Mouse (Mus musculus) liver, postnatal 0 days (tissue): ENCODE data around the gene Sipa1. TPM values are rescaled to one million over a fixed set of nuclear protein-coding genes. Genes with fewer than 3 reads are reported as not detected.

ENCODE experiments used
- ATAC-seq: fragments of 200-750 bp; cut with Nextera tagmentation; 2 replicates; pipeline ENCODE4 v1.8.0; 2017; ENCODE audit warnings: mild to moderate bottlenecking, moderate library complexity
- DNase-seq: peaks from one replicate; pipeline ENCODE4 v3.0.0-alpha.2; 2016
- H3K27ac ChIP-seq: fragments of 300-500 bp; sonication (generic); 2 replicates; pipeline ENCODE4 v1.5.1; 2014; ENCODE audit warnings: antibody characterized with exemption, moderate library complexity, mild to moderate bottlenecking, low read depth
- H3K27me3 ChIP-seq: fragments of 300-500 bp; sonication (generic); 2 replicates; pipeline ENCODE4 v1.6.1; 2014; ENCODE audit warnings: low read length, control low read depth, mixed read lengths; ENCODE audit not compliant: insufficient read depth
- H3K36me3 ChIP-seq: fragments of 300-500 bp; sonication (generic); replicated peaks from 2 replicates; pipeline ENCODE4 v1.6.1; 2014; ENCODE audit warnings: mild to moderate bottlenecking, control low read depth, low read length, moderate library complexity, mixed read lengths; ENCODE audit not compliant: insufficient read depth
- H3K4me1 ChIP-seq: fragments of 300-500 bp; sonication (generic); 2 replicates; pipeline ENCODE4 v1.6.1; 2014; ENCODE audit warnings: antibody characterized with exemption, mild to moderate bottlenecking, control low read depth; ENCODE audit not compliant: insufficient read depth
- H3K4me2 ChIP-seq: fragments of 300-500 bp; sonication (generic); 2 replicates; pipeline ENCODE4 v1.6.1; 2014; ENCODE audit warnings: low read depth, mild to moderate bottlenecking, low read length, moderate library complexity, mixed read lengths
- H3K4me3 ChIP-seq: fragments of 300-500 bp; sonication (generic); 2 replicates; pipeline ENCODE4 v1.5.1; 2014; ENCODE audit warnings: low read depth, low read length
- H3K9ac ChIP-seq: fragments of 300-500 bp; sonication (generic); replicated peaks from 2 replicates; pipeline ENCODE4 v1.6.1; 2014; ENCODE audit warnings: mild to moderate bottlenecking, moderate library complexity
- H3K9me3 ChIP-seq: fragments of 300-500 bp; sonication (generic); 2 replicates; pipeline ENCODE4 v1.6.1; 2016; ENCODE audit warnings: mild to moderate bottlenecking, control low read depth, low read length, mixed read lengths
- CTCF ChIP-seq: sonication (generic); IDR thresholded peaks from 2 replicates; pipeline ENCODE4 v1.5.1; 2016; ENCODE audit warnings: antibody characterized with exemption, low read depth
- EP300 ChIP-seq: IDR thresholded peaks from 2 replicates; pipeline ENCODE4 v1.6.1; 2016; ENCODE audit warnings: antibody characterized with exemption, low read depth, mild to moderate bottlenecking
- WGBS: fragments of 180-500 bp; shearing (Covaris S2); extraction: QIAGEN DNeasy Blood & Tissue Kit; methylation state at CpG from one replicate; pipeline ENCODE4 v1.1.7; 2014; ENCODE audit not compliant: insufficient replicate concordance; 5-methylcytosine and 5-hydroxymethylcytosine counted together
- polyA plus RNA-seq: library from polyadenylated mRNA; unstranded; fragments of >200 nt; fragmentation: Nextera tagmentation; extraction: Ambion mirVana; gene quantifications from 2 replicates; pipeline ENCODE4 v1.2.1, GENCODE M21; 2015

Gene Sipa1
- 14.1 and 15.3 TPM in 2 replicates for polyA plus RNA-seq

GRCm38 (mm10) chr19:5662981-5663913, at the start of gene Sipa1:
Gene Sipa1 (minus strand): TSS chr19:5663707.
- Histone ChIP-seq H3K4me3 (peak within 1 kb of the TSS; percentile 54), H3K27me3 (no peaks in the 10 kb centered on the region), H3K4me1 (peaks cover 40% of the 10 kb centered on the region), H3K9ac (peak within 1 kb of the TSS; percentile 60), H3K4me2 (peak within 1 kb of the TSS; percentile 80), H3K9me3 (no peaks in the 10 kb centered on the region), H3K27ac (peak within 1 kb of the TSS; percentile 84), H3K36me3 (peaks cover 20% of the 10 kb centered on the region)
- ATAC-seq (peak; percentile 87), DNase-seq (peak; percentile 97)
- TF ChIP-seq CTCF = peak; percentile 30
- TF ChIP-seq EP300 = no peak; the same call in 1 of the 2 replicates
- under 1% methylated on average over 32 of the region's 32 CpGs for WGBS

DNA sequence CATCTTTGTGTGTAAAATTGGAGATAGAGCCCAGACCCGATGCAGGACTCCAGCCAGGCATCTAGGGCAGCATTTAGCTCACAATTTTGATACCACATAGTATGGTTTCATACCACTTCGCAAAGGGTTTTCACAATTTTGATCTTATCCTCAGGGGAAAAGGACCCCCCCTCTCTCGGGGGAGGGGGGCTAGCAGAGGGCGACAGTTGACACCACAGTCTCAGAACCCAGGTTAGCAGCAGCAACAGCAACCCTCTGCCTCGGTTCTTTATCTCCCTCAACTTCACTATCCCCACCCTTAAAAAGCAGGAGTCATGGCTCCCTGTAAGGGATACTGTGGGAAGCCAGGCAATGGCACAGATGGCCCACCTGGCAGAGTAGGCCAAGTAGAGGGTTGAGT, 49.7 kb upstream of the Sipa1 start:
- Histone ChIP-seq H3K27me3 (no peaks in the 10 kb centered on the region), H3K4me1 (peaks cover 25% of the 10 kb centered on the region), H3K4me2 (peak overlapping the region; percentile 5; the same call in 1 of the 2 replicates), H3K27ac (0 out of 2 replicates have a peak overlapping the region, but pooled peaks have one; percentile 3), H3K4me3 (no peak overlapping the region), H3K9me3 (no peaks in the 10 kb centered on the region), H3K9ac (peak overlapping the region; percentile 27), H3K36me3 (peaks cover 91% of the 10 kb centered on the region)
- TF ChIP-seq EP300 = no peak
- no peak for TF ChIP-seq CTCF
- 75% methylated on average over 5 of the region's 5 CpGs for WGBS
- ATAC-seq (no peak), DNase-seq (no peak)

- Histone ChIP-seq H3K4me1 (peaks cover 24% of the 10 kb centered on the region), H3K9ac (no peak overlapping the region), H3K27ac (no peak overlapping the region), H3K36me3 (peaks cover 91% of the 10 kb centered on the region), H3K4me3 (no peak overlapping the region), H3K4me2 (no peak overlapping the region), H3K9me3 (no peaks in the 10 kb centered on the region), H3K27me3 (no peaks in the 10 kb centered on the region)
- DNase-seq (peak; percentile 47), ATAC-seq (no peak)
- WGBS = 67% methylated on average over 14 of the region's 14 CpGs
- no peak for TF ChIP-seq EP300
- TF ChIP-seq CTCF = no peak
These were observed 48.5 kb upstream of the Sipa1 start for GRCm38 (mm10) chr19:5711907-5712460.

GRCm38 (mm10) chr19:5711218-5711617, 47.7 kb upstream of the Sipa1 start:
- H3K36me3 ChIP-seq = peaks cover 91% of the 10 kb centered on the region
- H3K27ac ChIP-seq = no peak overlapping the region
- no peaks in the 10 kb centered on the region for H3K9me3 ChIP-seq
- H3K4me1 ChIP-seq = peaks cover 20% of the 10 kb centered on the region
- H3K4me3 ChIP-seq = no peak overlapping the region
- TF ChIP-seq EP300 (no peak), CTCF (peak; percentile 91)
- no peak overlapping the region for H3K4me2 ChIP-seq
- ATAC-seq (no peak), DNase-seq (peak; percentile 72)
- H3K27me3 ChIP-seq = no peaks in the 10 kb centered on the region
- 40% methylated on average over 3 of the region's 3 CpGs for WGBS
- no peak overlapping the region for H3K9ac ChIP-seq

DNA sequence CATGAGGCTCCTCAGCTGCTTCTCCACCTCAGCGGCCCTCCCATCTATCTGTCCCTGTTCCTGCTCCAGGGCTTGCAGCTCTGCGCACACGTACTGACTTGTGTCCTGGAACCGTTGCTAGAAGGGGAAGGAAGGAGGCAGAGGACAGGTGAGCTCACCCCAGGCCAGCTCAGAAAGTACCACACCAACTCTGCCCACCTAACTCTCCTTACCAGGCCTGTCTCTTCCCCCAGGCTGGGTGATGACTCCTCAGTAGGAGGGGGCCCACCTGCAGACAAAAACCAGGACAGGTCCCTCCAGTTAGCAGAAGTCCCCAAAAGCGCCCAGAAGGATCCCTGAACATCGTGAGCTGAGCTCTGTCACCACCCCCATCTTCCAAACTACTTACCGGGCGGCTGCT, 47.1 kb upstream of the Sipa1 start:
- Histone ChIP-seq H3K4me1 (peaks cover 20% of the 10 kb centered on the region), H3K4me2 (no peak overlapping the region), H3K36me3 (peaks cover 90% of the 10 kb centered on the region), H3K27me3 (no peaks in the 10 kb centered on the region), H3K9ac (no peak overlapping the region), H3K4me3 (no peak overlapping the region), H3K9me3 (no peaks in the 10 kb centered on the region), H3K27ac (no peak overlapping the region)
- TF ChIP-seq EP300 = no peak
- no peak for TF ChIP-seq CTCF
- WGBS = 95% methylated on average over 8 of the region's 8 CpGs
- DNase-seq (no peak), ATAC-seq (no peak)

DNA sequence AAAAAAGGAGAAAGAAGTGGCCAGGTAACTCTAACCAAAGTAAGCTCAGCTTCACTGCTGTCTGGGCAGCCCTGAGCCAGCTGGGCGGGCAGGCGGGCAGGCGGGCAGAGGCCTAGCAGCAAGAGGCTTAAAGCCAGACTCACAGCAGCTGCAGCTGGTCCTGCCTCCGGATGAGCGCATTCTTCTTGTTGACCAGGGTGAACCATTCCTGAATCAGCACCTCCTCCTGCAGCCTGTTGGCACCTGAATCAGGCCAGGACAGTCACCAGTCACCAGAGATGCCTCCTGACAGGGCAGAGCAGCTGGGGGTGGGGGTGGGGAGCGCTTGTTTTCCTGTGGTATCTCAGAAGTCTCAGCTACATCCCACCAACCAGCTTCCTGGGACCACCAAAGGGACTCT, 46.6 kb upstream of the Sipa1 start:
- TF ChIP-seq CTCF (no peak), EP300 (no peak)
- DNase-seq (no peak), ATAC-seq (no peak)
- Histone ChIP-seq H3K9me3 (no peaks in the 10 kb centered on the region), H3K4me2 (no peak overlapping the region), H3K4me1 (peaks cover 25% of the 10 kb centered on the region), H3K27ac (no peak overlapping the region), H3K4me3 (no peak overlapping the region), H3K27me3 (no peaks in the 10 kb centered on the region), H3K9ac (no peak overlapping the region), H3K36me3 (peaks cover 85% of the 10 kb centered on the region)
- WGBS = 96% methylated on average over 6 of the region's 6 CpGs
